ENCODE assay signal across 7 mouse cellular contexts in the genomic region with DNA sequence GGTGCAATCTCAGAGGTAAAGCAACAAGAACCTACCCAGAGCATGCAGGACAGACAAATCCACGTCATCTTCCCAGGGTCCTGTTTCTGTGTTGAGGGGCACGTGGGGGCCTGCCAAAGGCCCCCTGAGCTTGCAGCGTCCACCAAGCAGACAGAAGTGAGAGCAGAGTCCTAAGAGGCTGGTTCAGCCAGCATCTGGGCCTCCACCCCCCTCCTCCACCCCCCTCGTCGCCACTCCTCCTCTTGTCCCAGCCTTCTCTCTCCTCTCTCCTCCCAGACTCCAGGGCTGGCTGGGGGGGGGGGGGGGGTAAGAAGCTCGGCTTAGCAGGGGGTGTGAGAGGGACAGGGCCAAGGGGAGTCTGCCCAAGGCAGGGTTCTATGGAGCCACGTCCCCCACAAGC. TPM values are rescaled to one million over a fixed set of nuclear protein-coding genes. Genes with fewer than 3 reads are reported as not detected.
DNase-seq lines count a peak whose midpoint lies in the region; ATAC-seq and TF ChIP-seq lines count a peak whose summit lies in the region.

No protein-coding gene starts in this region.

- H3K4me1 ChIP-seq in lung, embryonic 16.5 days (replicated peaks; ENCODE audit: control insufficient read depth, insufficient read depth, low read length) = peaks cover 37% of the 10 kb centered on the region
- H3K4me1 ChIP-seq in embryonic fibroblast, embryonic 13.5 days (ENCODE audit: control insufficient read depth, insufficient read depth, low read length) = peaks cover 9% of the 10 kb centered on the region
- H3K4me1 ChIP-seq in intestine, embryonic 15.5 days (replicated peaks) = peaks cover 15% of the 10 kb centered on the region
- peaks cover 20% of the 10 kb centered on the region for H3K4me1 ChIP-seq in neural tube, embryonic 15.5 days

- H3K9ac ChIP-seq in lung, embryonic 16.5 days (ENCODE audit: low read length) = peak overlapping the region; percentile 57
- no peak overlapping the region; the same call in 1 of the 2 replicates for H3K9ac ChIP-seq in intestine, embryonic 15.5 days
- no peak overlapping the region for H3K9ac ChIP-seq in neural tube, embryonic 15.5 days (replicated peaks)

- peak overlapping the region; percentile 42 for H3K4me3 ChIP-seq in lung, embryonic 16.5 days (ENCODE audit: low read length)
- peak overlapping the region; percentile 43 for H3K4me3 ChIP-seq in embryonic fibroblast, embryonic 13.5 days (ENCODE audit: insufficient read depth, low read length)
- peak overlapping the region; percentile 20 for H3K4me3 ChIP-seq in intestine, embryonic 15.5 days (replicated peaks)
- peak overlapping the region; percentile 10; the same call in 1 of the 2 replicates for H3K4me3 ChIP-seq in neural tube, embryonic 15.5 days (replicated peaks)

- H3K27ac ChIP-seq in lung, embryonic 16.5 days (ENCODE audit: low read length) = peak overlapping the region; percentile 95
- H3K27ac ChIP-seq in embryonic fibroblast, embryonic 13.5 days (ENCODE audit: insufficient read depth, low read length) = peak overlapping the region; percentile 95
- peak overlapping the region; percentile 83 for H3K27ac ChIP-seq in intestine, embryonic 15.5 days
- peak overlapping the region; percentile 64; the same call in 1 of the 2 replicates for H3K27ac ChIP-seq in neural tube, embryonic 15.5 days (replicated peaks)

- H3K36me3 ChIP-seq in lung, embryonic 16.5 days (ENCODE audit: control insufficient read depth, insufficient read depth, low read length) = no peaks in the 10 kb centered on the region
- H3K36me3 ChIP-seq in intestine, embryonic 15.5 days = no peaks in the 10 kb centered on the region
- H3K36me3 ChIP-seq in neural tube, embryonic 15.5 days = no peaks in the 10 kb centered on the region

- no peaks in the 10 kb centered on the region for H3K9me3 ChIP-seq in lung, embryonic 16.5 days (ENCODE audit: control insufficient read depth, low read length)
- no peaks in the 10 kb centered on the region for H3K9me3 ChIP-seq in intestine, embryonic 15.5 days
- H3K9me3 ChIP-seq in neural tube, embryonic 15.5 days (replicated peaks) = no peaks in the 10 kb centered on the region

- H3K4me2 ChIP-seq in lung, embryonic 16.5 days (ENCODE audit: low read depth, low read length) = peak overlapping the region; percentile 44
- peak overlapping the region; percentile 50 for H3K4me2 ChIP-seq in intestine, embryonic 15.5 days (replicated peaks)
- peak overlapping the region; percentile 19 for H3K4me2 ChIP-seq in neural tube, embryonic 15.5 days

- no peak for TF ChIP-seq CTCF in embryonic fibroblast, embryonic 13.5 days (IDR thresholded peaks at IDR 0.05; ENCODE audit: borderline replicate concordance, insufficient read depth, low read length)

- DNase-seq in lung, postnatal 36 days = no peak
- no peak for DNase-seq in adrenal gland, postnatal 14 days
- no peak for DNase-seq in adrenal gland, adult 18-20 months (ENCODE audit: low spot score in 2 of 2)

- WGBS in lung, embryonic 16.5 days = 15% methylated on average over 6 of the region's 7 CpGs
- WGBS in intestine, embryonic 15.5 days = 36% methylated on average over 6 of the region's 7 CpGs
- 44% methylated on average over 6 of the region's 7 CpGs for WGBS in neural tube, embryonic 15.5 days

- peak; percentile 69 for ATAC-seq in lung, embryonic 16.5 days (ENCODE audit: low read depth)
- peak; percentile 39 for ATAC-seq in intestine, embryonic 15.5 days
- no peak for ATAC-seq in neural tube, embryonic 15.5 days (ENCODE audit: low FRiP score)

- H3K27me3 ChIP-seq in lung, embryonic 16.5 days (ENCODE audit: control insufficient read depth, insufficient read depth, low read depth, low read length) = peaks cover 4% of the 10 kb centered on the region; the same call in 1 of the 2 replicates
- peaks cover 6% of the 10 kb centered on the region for H3K27me3 ChIP-seq in intestine, embryonic 15.5 days (replicated peaks)
- H3K27me3 ChIP-seq in neural tube, embryonic 15.5 days (replicated peaks) = 0 out of 2 replicates have a peak, but pooled peaks cover 3% of the 10 kb centered on the region

- TF ChIP-seq POLR2A in embryonic fibroblast, embryonic 13.5 days (IDR thresholded peaks at IDR 0.05; ENCODE audit: low read depth, low read length) = peak; percentile 65

RNA-seq across cellular contexts. Expression of a gene that starts 33.1 kb away (rescaled TPM):
- polyA plus RNA-seq in lung, embryonic 16.5 days (2015; fragmentation: Nextera tagmentation; extraction: Ambion mirVana) = 137 and 147 TPM in 2 replicates
- 122 and 198 TPM in 2 replicates for polyA plus RNA-seq in embryonic fibroblast, embryonic 13.5 days (2011; ENCODE audit: insufficient read length, low read depth, missing spikeins)
- 23.1 and 29.1 TPM in 2 replicates for polyA plus RNA-seq in intestine, embryonic 15.5 days (2015; fragmentation: Nextera tagmentation; extraction: Ambion mirVana)
- polyA plus RNA-seq in neural tube, embryonic 15.5 days (2015; fragmentation: Nextera tagmentation; extraction: Ambion mirVana) = 13.3 and 20.6 TPM in 2 replicates
- total RNA-seq in adrenal gland, postnatal 14 days (2021) = 325 and 411 TPM in 2 replicates
- total RNA-seq in adrenal gland, adult 18-20 months (2021) = 100 to 1,000 TPM; 389 to 450 TPM

RNA-seq across cellular contexts. Expression of a gene that starts 34.2 kb away (rescaled TPM):
- polyA plus RNA-seq in lung, embryonic 16.5 days (2015; fragmentation: Nextera tagmentation; extraction: Ambion mirVana) = 0.31 and 0.64 TPM in 2 replicates
- 0.56 TPM in 1 of 2 replicates, not detected in the other for polyA plus RNA-seq in embryonic fibroblast, embryonic 13.5 days (2011; ENCODE audit: insufficient read length, low read depth, missing spikeins)
- polyA plus RNA-seq in intestine, embryonic 15.5 days (2015; fragmentation: Nextera tagmentation; extraction: Ambion mirVana) = 0.18 and 0.34 TPM in 2 replicates
- polyA plus RNA-seq in neural tube, embryonic 15.5 days (2015; fragmentation: Nextera tagmentation; extraction: Ambion mirVana) = 0.18 and 0.37 TPM in 2 replicates
- total RNA-seq in adrenal gland, postnatal 14 days (2021) = 3.6 and 4.1 TPM in 2 replicates
- 1 to 10 TPM; 1.3 to 2.0 TPM for total RNA-seq in adrenal gland, adult 18-20 months (2021)
